Mouse (Mus musculus) left cerebral cortex, postnatal 14 days (tissue): ENCODE measurements around the gene Rab10. TPM values are rescaled to one million over a fixed set of nuclear protein-coding genes. Genes with fewer than 3 reads are reported as not detected.
A peak's percentile ranks its signal among the peaks of the same experiment; 100 is the strongest.
"Not testable (repeated sequence)": the region's sequence is repeated elsewhere in the genome, so short reads cannot be mapped to it uniquely, and the experiment has no call there.

Source experiments
- DNase-seq, 2 experiments: peaks; one replicate each; pipeline ENCODE4 v3.0.0; 2021 to 2022; ENCODE audit warnings: low spot score in 2 of 2, mixed read lengths in 1 of 2
- intact Hi-C: fragments of 180-260 bp; cut with DNase I; formaldehyde crosslinking; loops from one replicate; pipeline ENCODE4 v1.15.1; 2025
- total RNA-seq, 2 experiments: library from RNA; stranded (reverse); gene quantifications; 2 replicates each; pipeline ENCODE4 v1.2.3; 2021

The Rab10 gene
- total RNA-seq, 2 experiments from 2014 or later = 168 to 172 TPM

- no peak for DNase-seq
- intact Hi-C loops = loop anchor here (5.0 kb wide), 1 partner anchor 70 kb away; no protein-coding TSS in a partner anchor
Observed at GRCm38 (mm10) chr12:3307587-3307986, 2.2 kb downstream of the Rab10 start.

- DNase-seq = no peak
- intact Hi-C loops = loop anchor here (5.0 kb wide), 1 partner anchor 68 kb away; no protein-coding TSS in a partner anchor
Observed at GRCm38 (mm10) chr12:3305238-3305637, 4.5 kb downstream of the Rab10 start.

- intact Hi-C loops, DNase-seq: not testable (repeated sequence)
Observed at GRCm38 (mm10) chr12:3297622-3298021, 12.1 kb downstream of the Rab10 start.

- intact Hi-C loops = no loop called here
- DNase-seq = no peak
Observed at GRCm38 (mm10) chr12:3296056-3296455, 13.7 kb downstream of the Rab10 start.

GRCm38 (mm10) chr12:3291849-3292248 is 17.9 kb downstream of the Rab10 start:
- no peak for DNase-seq
- intact Hi-C loops = no loop called here

- DNase-seq = no peak
- intact Hi-C loops = no loop called here
Observed at GRCm38 (mm10) chr12:3291038-3291437, 18.7 kb downstream of the Rab10 start.

- intact Hi-C loops = no loop called here
- DNase-seq = no peak
Observed at GRCm38 (mm10) chr12:3288440-3288839, 21.3 kb downstream of the Rab10 start.

- DNase-seq = no peak
- intact Hi-C loops = no loop called here
Observed at GRCm38 (mm10) chr12:3285919-3286318, 23.9 kb downstream of the Rab10 start.

GRCm38 (mm10) chr12:3285377-3285776 is 24.4 kb downstream of the Rab10 start:
- DNase-seq = peak in 1 of 2 experiments; percentile 18
- intact Hi-C loops = no loop called here

GRCm38 (mm10) chr12:3284463-3284862 is 25.3 kb downstream of the Rab10 start:
- intact Hi-C loops = no loop called here
- no peak for DNase-seq

- no peak for DNase-seq
Observed at GRCm38 (mm10) chr12:3283829-3284440, 25.8 kb downstream of the Rab10 start.

GRCm38 (mm10) chr12:3282954-3283353 is 26.8 kb downstream of the Rab10 start:
- DNase-seq = no peak

More at GRCm38 (mm10) chr12:3283829-3284440, 25.8 kb downstream of the Rab10 start:
- intact Hi-C loops = no loop called here

GRCm38 (mm10) chr12:3282520-3282919 is 27.2 kb downstream of the Rab10 start:
- intact Hi-C loops = no loop called here
- no peak for DNase-seq

More at GRCm38 (mm10) chr12:3282954-3283353, 26.8 kb downstream of the Rab10 start:
- intact Hi-C loops = no loop called here

GRCm38 (mm10) chr12:3278880-3279339 is 30.9 kb downstream of the Rab10 start:
- intact Hi-C loops = no loop called here
- DNase-seq = no peak

- intact Hi-C loops = no loop called here
- no peak for DNase-seq
Observed at GRCm38 (mm10) chr12:3270818-3271217, 39.0 kb downstream of the Rab10 start.

- no peak for DNase-seq
- intact Hi-C loops = no loop called here
Observed at GRCm38 (mm10) chr12:3267397-3267796, 42.4 kb downstream of the Rab10 start.

- no peak for DNase-seq
Observed at GRCm38 (mm10) chr12:3265188-3265587, 44.6 kb downstream of the Rab10 start.

GRCm38 (mm10) chr12:3264449-3264848 is 45.3 kb downstream of the Rab10 start:
- intact Hi-C loops = no loop called here
- no peak for DNase-seq

More at GRCm38 (mm10) chr12:3265188-3265587, 44.6 kb downstream of the Rab10 start:
- intact Hi-C loops = no loop called here

- intact Hi-C loops = no loop called here
Observed at GRCm38 (mm10) chr12:3261596-3261995, 48.2 kb downstream of the Rab10 start.

GRCm38 (mm10) chr12:3255966-3256365 is 53.8 kb downstream of the Rab10 start:
- DNase-seq = no peak
- intact Hi-C loops = no loop called here

More at GRCm38 (mm10) chr12:3261596-3261995, 48.2 kb downstream of the Rab10 start:
- DNase-seq = no peak

- DNase-seq = no peak
Observed at GRCm38 (mm10) chr12:3255435-3255834, 54.3 kb downstream of the Rab10 start.

More at GRCm38 (mm10) chr12:3255435-3255834, 54.3 kb downstream of the Rab10 start:
- intact Hi-C loops = no loop called here
